Mouse (Mus musculus): ENCODE measurements at regions not wholly inside any gene's neighbourhood (a gene's known extent, or its start where the extent isn't known, plus 50 kb on each side); places are given as distances from the start of the nearest gene placed in this dataset.

DNA sequence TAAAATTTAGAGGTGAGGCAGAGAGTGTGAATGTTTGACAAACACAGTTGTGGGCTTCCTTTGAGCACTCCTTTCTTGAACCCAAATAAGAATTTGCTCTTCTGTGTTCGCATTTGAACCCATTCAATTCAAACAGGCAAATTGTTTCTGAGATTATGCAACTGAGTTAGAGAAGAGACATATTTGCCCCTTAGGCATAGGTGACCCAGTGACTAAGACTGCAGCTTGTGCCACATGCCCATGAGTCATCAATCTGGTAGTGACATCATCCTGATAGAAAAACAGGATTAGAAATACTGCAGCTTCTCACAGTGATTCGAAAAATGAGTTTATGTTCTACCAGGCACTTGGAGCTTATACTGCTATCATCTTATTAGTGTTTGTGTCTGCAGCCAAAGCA is 67.2 kb downstream of the Zfp622 start:
- Histone ChIP-seq H3K4me3 (replicated peaks) (no peak overlapping the region), H3K4me1 (no peaks in the 10 kb centered on the region), H3K36me3 (no peaks in the 10 kb centered on the region), H3K27ac (no peak overlapping the region), H3K27me3 (no peaks in the 10 kb centered on the region), H3K4me2 (no peak overlapping the region), H3K9me3 (replicated peaks) (peaks cover 8% of the 10 kb centered on the region; the same call in 1 of the 2 replicates), H3K9ac (no peak overlapping the region)
- ATAC-seq (replicated peaks; ENCODE audit: low FRiP score): no peak
- WGBS: 76% methylated on average over 2 of the region's 2 CpGs

- H3K27ac ChIP-seq: no peak overlapping the region
- no peak for ATAC-seq (replicated peaks; ENCODE audit: low FRiP score)
- H3K4me2 ChIP-seq: no peak overlapping the region
- no peaks in the 10 kb centered on the region for H3K36me3 ChIP-seq
- 79% methylated on average over 4 of the region's 4 CpGs for WGBS
- no peaks in the 10 kb centered on the region for H3K4me1 ChIP-seq
- no peaks in the 10 kb centered on the region for H3K27me3 ChIP-seq
- H3K4me3 ChIP-seq (replicated peaks): no peak overlapping the region
- H3K9me3 ChIP-seq (replicated peaks): peaks cover 8% of the 10 kb centered on the region; the same call in 1 of the 2 replicates
- no peak overlapping the region for H3K9ac ChIP-seq
Measured at GRCm38 (mm10) chr15:26052720-26053316, 68.7 kb downstream of the Zfp622 start.

DNA sequence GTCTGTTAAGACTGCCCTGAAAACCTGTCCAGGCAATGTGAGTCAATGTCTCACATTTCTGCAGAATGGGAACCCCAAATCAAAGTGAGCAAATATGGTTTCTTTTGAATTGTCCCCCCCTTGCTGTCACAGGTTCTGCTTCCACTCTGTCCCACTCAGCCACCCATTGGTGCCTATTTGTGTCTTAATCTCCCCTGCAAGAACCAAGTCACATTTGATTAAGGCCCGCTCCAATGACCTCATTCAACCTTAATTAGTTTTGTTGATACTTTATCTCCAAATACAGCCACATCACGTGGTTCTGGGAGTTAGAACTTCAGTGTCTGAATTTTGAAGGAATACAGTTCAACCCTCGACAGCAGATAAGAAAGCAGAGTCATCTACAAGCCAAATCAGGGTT is 73.9 kb downstream of the Zfp622 start:
- Histone ChIP-seq H3K27ac (no peak overlapping the region), H3K27me3 (no peaks in the 10 kb centered on the region), H3K4me3 (replicated peaks) (no peak overlapping the region), H3K36me3 (no peaks in the 10 kb centered on the region), H3K4me1 (no peaks in the 10 kb centered on the region), H3K4me2 (no peak overlapping the region), H3K9me3 (replicated peaks) (peaks cover 8% of the 10 kb centered on the region; the same call in 1 of the 2 replicates), H3K9ac (no peak overlapping the region)
- ATAC-seq (replicated peaks; ENCODE audit: low FRiP score): no peak
- 70% methylated on average over 3 of the region's 3 CpGs for WGBS

- H3K9ac ChIP-seq: no peak overlapping the region
- no peaks in the 10 kb centered on the region for H3K36me3 ChIP-seq
- no peaks in the 10 kb centered on the region for H3K9me3 ChIP-seq (replicated peaks)
- H3K27me3 ChIP-seq: no peaks in the 10 kb centered on the region
- WGBS: 71% methylated on average over 4 of the region's 4 CpGs
- no peaks in the 10 kb centered on the region for H3K4me1 ChIP-seq
- no peak overlapping the region for H3K4me3 ChIP-seq (replicated peaks)
- H3K4me2 ChIP-seq: no peak overlapping the region
- H3K27ac ChIP-seq: no peak overlapping the region
- ATAC-seq (replicated peaks; ENCODE audit: low FRiP score): no peak
Measured at GRCm38 (mm10) chr15:26100199-26100598, 116.0 kb downstream of the Zfp622 start.

DNA sequence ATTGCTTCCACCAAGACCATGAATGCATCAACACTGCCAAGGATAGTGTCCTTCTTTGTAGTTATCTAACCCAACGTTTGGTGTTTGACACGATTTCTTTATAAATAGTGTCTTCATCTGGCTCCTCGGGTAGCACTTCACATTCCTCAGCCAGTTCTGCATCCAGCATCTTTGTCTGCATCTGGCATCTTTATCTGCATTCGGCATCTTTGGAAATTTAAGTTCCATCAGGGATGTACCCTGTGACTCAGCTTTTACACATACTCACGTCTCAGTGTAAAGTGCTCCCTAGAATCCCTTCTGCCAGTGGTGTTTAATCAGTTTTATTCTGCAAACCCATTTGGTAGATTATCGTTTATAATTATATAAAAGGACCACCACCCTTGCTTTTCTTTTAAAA is 123.8 kb downstream of the Zfp622 start:
- H3K4me1 ChIP-seq: no peaks in the 10 kb centered on the region
- no peak overlapping the region for H3K9ac ChIP-seq
- H3K4me3 ChIP-seq (replicated peaks): no peak overlapping the region
- 90% methylated on average over 6 of the region's 6 CpGs for WGBS
- H3K9me3 ChIP-seq (replicated peaks): no peaks in the 10 kb centered on the region
- no peak overlapping the region for H3K27ac ChIP-seq
- no peaks in the 10 kb centered on the region for H3K36me3 ChIP-seq
- H3K27me3 ChIP-seq: no peaks in the 10 kb centered on the region
- H3K4me2 ChIP-seq: no peak overlapping the region
- ATAC-seq (replicated peaks; ENCODE audit: low FRiP score): no peak

DNA sequence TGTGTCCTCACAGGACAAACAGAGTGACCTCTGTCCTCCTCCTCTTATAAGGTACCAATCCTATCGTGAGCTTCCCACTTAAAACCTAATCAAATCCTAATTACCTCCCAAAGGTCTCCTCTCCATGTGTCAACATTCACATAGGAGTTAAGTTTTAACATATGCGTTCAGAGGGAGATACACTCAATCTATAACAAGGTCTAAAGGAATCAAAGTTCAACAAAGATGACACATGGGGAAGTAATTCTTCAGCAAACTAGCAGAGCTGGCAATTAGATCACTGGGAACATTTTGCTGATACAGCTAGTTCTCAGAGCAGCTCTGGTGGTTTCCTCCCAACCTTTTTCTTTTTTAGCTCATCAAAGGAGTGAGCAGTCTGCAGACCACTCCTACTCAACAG is 160.0 kb downstream of the Zfp622 start:
- Histone ChIP-seq H3K4me3 (replicated peaks) (no peak overlapping the region), H3K9ac (no peak overlapping the region), H3K36me3 (no peaks in the 10 kb centered on the region), H3K9me3 (replicated peaks) (no peaks in the 10 kb centered on the region), H3K4me2 (no peak overlapping the region), H3K27me3 (no peaks in the 10 kb centered on the region), H3K4me1 (no peaks in the 10 kb centered on the region), H3K27ac (no peak overlapping the region)
- ATAC-seq (replicated peaks; ENCODE audit: low FRiP score): no peak
- 49% methylated on average over 2 of the region's 2 CpGs for WGBS

GRCm38 (mm10) chr15:26158499-26158898 is 150.3 kb upstream of the March11 start:
- Histone ChIP-seq H3K9me3 (replicated peaks) (no peaks in the 10 kb centered on the region), H3K27ac (no peak overlapping the region), H3K27me3 (no peaks in the 10 kb centered on the region), H3K4me2 (no peak overlapping the region), H3K36me3 (no peaks in the 10 kb centered on the region), H3K4me1 (no peaks in the 10 kb centered on the region), H3K9ac (no peak overlapping the region), H3K4me3 (replicated peaks) (no peak overlapping the region)
- 82% methylated on average over 3 of the region's 3 CpGs for WGBS
- no peak for ATAC-seq (replicated peaks; ENCODE audit: low FRiP score)

DNA sequence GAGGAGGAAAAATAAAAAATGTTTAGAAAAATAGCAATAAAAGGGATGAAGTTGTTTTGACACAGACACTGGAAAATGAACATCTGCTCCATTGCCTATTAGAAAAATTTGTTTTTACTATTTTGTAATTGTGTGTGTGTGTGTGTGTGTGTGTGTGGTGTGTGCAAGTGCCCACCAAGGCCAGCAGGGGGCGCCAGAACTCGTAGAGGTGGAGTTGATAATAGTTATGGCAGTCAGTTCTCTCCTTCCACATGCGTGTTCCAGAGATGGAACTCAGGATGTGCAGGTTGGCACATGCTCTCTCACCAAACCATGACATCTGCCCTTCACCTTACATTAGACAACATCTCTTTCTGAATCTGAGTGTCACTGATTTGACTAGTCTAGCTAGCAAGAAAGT is 123.9 kb upstream of the March11 start:
- no peak overlapping the region for H3K4me2 ChIP-seq
- no peak overlapping the region for H3K4me3 ChIP-seq (replicated peaks)
- no peak overlapping the region for H3K27ac ChIP-seq
- no peaks in the 10 kb centered on the region for H3K36me3 ChIP-seq
- no peak overlapping the region for H3K9ac ChIP-seq
- H3K27me3 ChIP-seq: no peaks in the 10 kb centered on the region
- no peaks in the 10 kb centered on the region for H3K9me3 ChIP-seq (replicated peaks)
- no peaks in the 10 kb centered on the region for H3K4me1 ChIP-seq
- no peak for ATAC-seq (replicated peaks; ENCODE audit: low FRiP score)
- 46% methylated on average over 3 of the region's 3 CpGs for WGBS

- 90% methylated on average over 1 of the region's 1 CpGs for WGBS
- H3K27me3 ChIP-seq: no peaks in the 10 kb centered on the region
- no peak overlapping the region for H3K4me3 ChIP-seq (replicated peaks)
- no peak overlapping the region for H3K27ac ChIP-seq
- no peak for ATAC-seq (replicated peaks; ENCODE audit: low FRiP score)
- H3K9me3 ChIP-seq (replicated peaks): no peaks in the 10 kb centered on the region
- no peaks in the 10 kb centered on the region for H3K36me3 ChIP-seq
- H3K4me1 ChIP-seq: no peaks in the 10 kb centered on the region
- no peak overlapping the region for H3K9ac ChIP-seq
- no peak overlapping the region for H3K4me2 ChIP-seq
Measured at GRCm38 (mm10) chr15:26195576-26195975, 113.3 kb upstream of the March11 start.

DNA sequence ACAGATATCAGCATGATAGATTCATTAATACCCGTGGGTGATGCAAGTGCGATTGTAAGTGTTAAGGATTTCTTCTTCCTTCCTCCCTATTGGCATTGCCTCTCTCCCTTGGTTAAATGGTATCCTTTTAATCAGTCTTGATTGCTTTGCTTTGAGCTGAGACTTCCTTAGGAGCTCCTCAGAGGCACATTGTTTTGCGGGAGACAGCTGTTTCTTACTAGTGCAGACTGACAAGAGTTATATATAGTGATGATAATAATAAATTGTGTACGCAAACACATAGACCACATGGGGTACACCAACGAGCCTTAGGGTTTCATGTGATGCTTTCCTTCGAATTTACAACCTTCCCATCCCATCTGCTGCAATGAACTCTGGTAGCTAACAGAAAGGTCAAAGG is 102.0 kb upstream of the March11 start:
- H3K4me1 ChIP-seq: no peaks in the 10 kb centered on the region
- no peak overlapping the region for H3K9ac ChIP-seq
- H3K4me3 ChIP-seq (replicated peaks): no peak overlapping the region
- no peaks in the 10 kb centered on the region for H3K27me3 ChIP-seq
- H3K9me3 ChIP-seq (replicated peaks): no peaks in the 10 kb centered on the region
- H3K27ac ChIP-seq: no peak overlapping the region
- 56% methylated on average over 6 of the region's 6 CpGs for WGBS
- 0 out of 2 replicates have a peak, but pooled peaks have one; percentile 25 for ATAC-seq (replicated peaks; ENCODE audit: low FRiP score)
- no peaks in the 10 kb centered on the region for H3K36me3 ChIP-seq
- H3K4me2 ChIP-seq: no peak overlapping the region

DNA sequence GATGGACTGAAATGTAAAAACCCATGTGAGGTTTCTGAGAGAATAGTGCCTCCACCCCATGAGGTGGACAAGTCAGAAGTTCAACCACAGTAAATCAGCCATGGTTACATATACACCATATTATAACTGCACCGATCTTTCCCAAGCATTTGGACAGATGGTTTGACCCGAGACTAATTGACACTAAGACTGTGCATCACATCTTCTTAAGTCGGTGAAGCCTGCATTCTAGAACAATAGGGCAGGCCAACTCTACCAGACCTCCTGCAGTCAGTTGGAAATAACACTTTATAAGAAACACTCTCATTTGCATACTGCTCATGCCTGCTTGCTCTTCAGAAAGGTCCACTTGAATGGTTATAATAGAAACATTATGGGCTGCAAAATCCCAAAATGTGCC is 88.0 kb upstream of the March11 start:
- 73% methylated on average over 3 of the region's 3 CpGs for WGBS

GRCm38 (mm10) chr15:26228646-26229045 is 80.2 kb upstream of the March11 start:
- Histone ChIP-seq H3K36me3 (no peaks in the 10 kb centered on the region), H3K4me3 (replicated peaks) (no peak overlapping the region), H3K4me1 (no peaks in the 10 kb centered on the region), H3K27me3 (no peaks in the 10 kb centered on the region), H3K4me2 (no peak overlapping the region), H3K9me3 (replicated peaks) (no peaks in the 10 kb centered on the region), H3K9ac (no peak overlapping the region), H3K27ac (no peak overlapping the region)
- ATAC-seq (replicated peaks; ENCODE audit: low FRiP score): no peak
- 76% methylated on average over 4 of the region's 4 CpGs for WGBS

More for the DNA sequence above, 88.0 kb upstream of the March11 start:
- no peaks in the 10 kb centered on the region for H3K4me1 ChIP-seq
- H3K4me2 ChIP-seq: no peak overlapping the region
- H3K9ac ChIP-seq: no peak overlapping the region
- H3K36me3 ChIP-seq: no peaks in the 10 kb centered on the region
- no peak overlapping the region for H3K27ac ChIP-seq
- H3K27me3 ChIP-seq: no peaks in the 10 kb centered on the region
- no peak overlapping the region for H3K4me3 ChIP-seq (replicated peaks)
- no peaks in the 10 kb centered on the region for H3K9me3 ChIP-seq (replicated peaks)
- ATAC-seq (replicated peaks; ENCODE audit: low FRiP score): no peak
